Mouse (Mus musculus): ENCODE measurements around the gene Gm17402. TPM values are rescaled to one million over a fixed set of nuclear protein-coding genes. Genes with fewer than 3 reads are reported as not detected.

Gm17402 gene
- polyA plus RNA-seq, 1 experiment = not detected

- H3K27ac ChIP-seq (ENCODE audit: control insufficient read depth, insufficient read depth, low read depth, low read length, poor library complexity) = no peak overlapping the region
- H3K4me1 ChIP-seq (ENCODE audit: control insufficient read depth, insufficient read depth, low read length) = no peaks in the 10 kb centered on the region
- 78% methylated on average over 5 of the region's 5 CpGs for WGBS
- TF ChIP-seq POLR2A (IDR thresholded peaks at IDR 0.05; ENCODE audit: borderline replicate concordance, control insufficient read depth, low read depth, low read length) (no peak), CTCF (IDR thresholded peaks at IDR 0.05; ENCODE audit: control insufficient read depth, insufficient read depth, low read length) (no peak)
- H3K4me3 ChIP-seq (replicated peaks; ENCODE audit: control insufficient read depth, low read depth, low read length) = no peak overlapping the region
Observed at GRCm38 (mm10) chr3:67343004-67343662, 31.8 kb downstream of the Gm17402 start.

- no peaks in the 10 kb centered on the region for H3K4me1 ChIP-seq (ENCODE audit: control insufficient read depth, insufficient read depth, low read length)
- TF ChIP-seq CTCF (IDR thresholded peaks at IDR 0.05; ENCODE audit: control insufficient read depth, insufficient read depth, low read length) (no peak), POLR2A (IDR thresholded peaks at IDR 0.05; ENCODE audit: borderline replicate concordance, control insufficient read depth, low read depth, low read length) (no peak)
- H3K4me3 ChIP-seq (replicated peaks; ENCODE audit: control insufficient read depth, low read depth, low read length) = no peak overlapping the region
- no peak overlapping the region for H3K27ac ChIP-seq (ENCODE audit: control insufficient read depth, insufficient read depth, low read depth, low read length, poor library complexity)
- 85% methylated on average over 7 of the region's 7 CpGs for WGBS
Observed at GRCm38 (mm10) chr3:67340921-67341320, 34.0 kb downstream of the Gm17402 start.

- no peak overlapping the region for H3K27ac ChIP-seq (ENCODE audit: control insufficient read depth, insufficient read depth, low read depth, low read length, poor library complexity)
- 50% methylated on average over 3 of the region's 3 CpGs for WGBS
- no peak overlapping the region for H3K4me3 ChIP-seq (replicated peaks; ENCODE audit: control insufficient read depth, low read depth, low read length)
- no peak for TF ChIP-seq POLR2A (IDR thresholded peaks at IDR 0.05; ENCODE audit: borderline replicate concordance, control insufficient read depth, low read depth, low read length)
- TF ChIP-seq CTCF (IDR thresholded peaks at IDR 0.05; ENCODE audit: control insufficient read depth, insufficient read depth, low read length) = no peak
- no peaks in the 10 kb centered on the region for H3K4me1 ChIP-seq (ENCODE audit: control insufficient read depth, insufficient read depth, low read length)
Observed at GRCm38 (mm10) chr3:67339558-67339957, 35.4 kb downstream of the Gm17402 start.

GRCm38 (mm10) chr3:67322422-67322821 is 52.5 kb downstream of the Gm17402 start:
- no peaks in the 10 kb centered on the region for H3K4me1 ChIP-seq (ENCODE audit: control insufficient read depth, insufficient read depth, low read length)
- H3K27ac ChIP-seq (ENCODE audit: control insufficient read depth, insufficient read depth, low read depth, low read length, poor library complexity) = no peak overlapping the region
- WGBS = 86% methylated on average over 4 of the region's 4 CpGs
- no peak overlapping the region for H3K4me3 ChIP-seq (replicated peaks; ENCODE audit: control insufficient read depth, low read depth, low read length)
- no peak for TF ChIP-seq POLR2A (IDR thresholded peaks at IDR 0.05; ENCODE audit: borderline replicate concordance, control insufficient read depth, low read depth, low read length)
- TF ChIP-seq CTCF (IDR thresholded peaks at IDR 0.05; ENCODE audit: control insufficient read depth, insufficient read depth, low read length) = no peak

Other genes with a start within 250 kb of the Gm17402 start
- not detected in 2 replicates for gene Mlf1, start 1.1 kb downstream of the Gm17402 start, polyA plus RNA-seq (2011; ENCODE audit: insufficient read depth, insufficient read length, low replicate concordance, missing spikeins)
- gene Gfm1, start 54.9 kb upstream of the Gm17402 start, polyA plus RNA-seq (2011; ENCODE audit: insufficient read depth, insufficient read length, low replicate concordance, missing spikeins) = 8.0 and 13.0 TPM in 2 replicates
- 5.6 and 7.7 TPM in 2 replicates for gene Lxn, start 88.8 kb upstream of the Gm17402 start, polyA plus RNA-seq (2011; ENCODE audit: insufficient read depth, insufficient read length, low replicate concordance, missing spikeins)
- not detected in 2 replicates for gene Rarres1, start 140.4 kb upstream of the Gm17402 start, polyA plus RNA-seq (2011; ENCODE audit: insufficient read depth, insufficient read length, low replicate concordance, missing spikeins)
- 12.7 and 20.2 TPM in 2 replicates for gene Mfsd1, start 207.6 kb upstream of the Gm17402 start, polyA plus RNA-seq (2011; ENCODE audit: insufficient read depth, insufficient read length, low replicate concordance, missing spikeins)